Mouse (Mus musculus) heart, embryonic 11.5 days (tissue): Measurements from ENCODE around the gene Kif14. TPM values are rescaled to one million over a fixed set of nuclear protein-coding genes. Genes with fewer than 3 reads are reported as not detected.
A peak's percentile ranks its signal among the peaks of the same experiment; 100 is the strongest.

Experiments used
- ATAC-seq: fragments of 200-750 bp; cut with Nextera tagmentation; replicated peaks from 2 replicates; pipeline ENCODE4 v1.8.0; 2017; ENCODE audit warnings: moderate library complexity; ENCODE audit not compliant: insufficient number of reproducible peaks, low FRiP score, low TSS enrichment
- H3K27ac ChIP-seq: fragments of 300-500 bp; sonication (generic); 2 replicates; pipeline ENCODE4 v1.5.1; 2014; ENCODE audit warnings: mild to moderate bottlenecking, low read depth, low read length
- H3K27me3 ChIP-seq: fragments of 300-500 bp; sonication (generic); 2 replicates; pipeline ENCODE4 v1.6.1; 2014; ENCODE audit warnings: mild to moderate bottlenecking, low read length, mixed read lengths; ENCODE audit not compliant: control insufficient read depth, insufficient read depth
- H3K36me3 ChIP-seq: fragments of 300-500 bp; sonication (generic); 2 replicates; pipeline ENCODE4 v1.6.1; 2014; ENCODE audit warnings: mild to moderate bottlenecking, low read length, moderate library complexity, mixed read lengths; ENCODE audit not compliant: control insufficient read depth, insufficient read depth
- H3K4me1 ChIP-seq: fragments of 300-500 bp; sonication (generic); 2 replicates; pipeline ENCODE4 v1.6.1; 2014; ENCODE audit warnings: low read length; ENCODE audit not compliant: control insufficient read depth, insufficient read depth
- H3K4me2 ChIP-seq: fragments of 300-500 bp; sonication (generic); 2 replicates; pipeline ENCODE4 v1.6.1; 2014; ENCODE audit warnings: mild to moderate bottlenecking, moderate library complexity
- H3K4me3 ChIP-seq: fragments of 300-500 bp; sonication (generic); 2 replicates; pipeline ENCODE4 v1.5.1; 2014; ENCODE audit warnings: low read depth, low read length
- H3K9ac ChIP-seq: fragments of 300-500 bp; sonication (generic); 2 replicates; pipeline ENCODE4 v1.6.1; 2014; ENCODE audit warnings: mild to moderate bottlenecking, low read depth, low read length, moderate library complexity
- H3K9me3 ChIP-seq: fragments of 300-500 bp; sonication (generic); replicated peaks from 2 replicates; pipeline ENCODE4 v1.6.1; 2016; ENCODE audit warnings: low read length; ENCODE audit not compliant: control insufficient read depth
- WGBS: fragments of 180-500 bp; shearing (Covaris S2); extraction: QIAGEN DNeasy Blood & Tissue Kit; methylation state at CpG from one replicate; pipeline ENCODE4 v1.1.7; 2014; ENCODE audit not compliant: insufficient replicate concordance; 5-methylcytosine and 5-hydroxymethylcytosine counted together
- polyA plus RNA-seq: library from polyadenylated mRNA; unstranded; fragments of >200 nt; fragmentation: Nextera tagmentation; extraction: Ambion mirVana; gene quantifications from 2 replicates; pipeline ENCODE4 v1.2.1, GENCODE M21; 2014

Kif14 gene
- polyA plus RNA-seq, 1 experiment from 2014 or later, result 6.9 TPM

DNA sequence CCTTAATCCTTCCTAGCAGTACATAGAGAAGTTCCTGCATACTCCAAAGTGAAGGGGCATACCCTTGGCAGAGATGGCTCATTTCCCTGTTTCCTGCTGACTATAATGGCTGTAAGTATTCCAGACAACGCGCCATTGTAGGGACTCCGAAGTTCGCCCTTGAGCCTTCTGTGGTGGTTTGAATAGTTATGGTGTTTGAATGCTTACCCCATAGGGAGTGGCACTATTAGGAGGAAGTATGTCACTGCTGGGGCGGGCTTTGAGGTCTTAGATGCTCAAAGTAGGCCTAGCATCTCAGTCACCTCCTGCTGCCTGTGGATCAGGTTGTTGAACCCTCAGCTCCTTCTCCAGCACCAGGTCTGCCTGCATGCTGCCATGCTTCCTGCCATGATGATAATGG, 100.2 kb downstream of the Kif14 start:
- Histone ChIP-seq H3K4me3 (no peak overlapping the region), H3K27me3 (no peaks in the 10 kb centered on the region), H3K9ac (no peak overlapping the region), H3K4me1 (peaks cover 7% of the 10 kb centered on the region; the same call in 1 of the 2 replicates), H3K9me3 (no peaks in the 10 kb centered on the region), H3K27ac (no peak overlapping the region), H3K36me3 (no peaks in the 10 kb centered on the region), H3K4me2 (no peak overlapping the region)
- 86% methylated on average over 5 of the region's 5 CpGs for WGBS
- no peak for ATAC-seq

GRCm38 (mm10) chr1:136567641-136568040, 101.5 kb downstream of the Kif14 start:
- Histone ChIP-seq H3K4me1 (peaks cover 7% of the 10 kb centered on the region; the same call in 1 of the 2 replicates), H3K4me2 (no peak overlapping the region), H3K36me3 (no peaks in the 10 kb centered on the region), H3K9ac (no peak overlapping the region), H3K27ac (no peak overlapping the region), H3K9me3 (no peaks in the 10 kb centered on the region), H3K27me3 (no peaks in the 10 kb centered on the region), H3K4me3 (no peak overlapping the region)
- 87% methylated on average over 4 of the region's 4 CpGs for whole genome bisulfite sequencing
- ATAC-seq, result no peak

DNA sequence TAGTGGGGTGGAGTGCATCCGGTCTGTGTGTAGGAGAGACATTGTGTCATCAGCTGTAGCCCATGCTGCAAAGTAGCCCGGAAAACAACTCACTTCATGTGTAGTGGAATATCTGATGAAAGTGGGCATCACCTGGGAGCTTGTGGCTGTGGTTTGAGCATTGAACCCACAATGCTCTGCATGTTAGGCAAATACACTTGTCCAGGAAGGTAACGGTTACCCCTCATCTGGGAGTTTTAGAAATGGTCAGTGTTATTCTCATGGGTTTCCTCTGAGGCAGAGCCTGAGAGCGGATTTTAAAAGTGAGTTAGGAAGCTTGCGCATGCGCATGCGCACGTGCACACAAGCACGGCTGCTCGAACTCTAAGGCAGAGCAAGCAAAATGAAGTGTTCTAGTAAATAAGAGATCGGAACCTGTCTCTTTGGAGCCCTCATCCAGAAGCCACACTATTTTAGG, 102.6 kb downstream of the Kif14 start:
- no peak for ATAC-seq
- WGBS, result 92% methylated on average over 11 of the region's 11 CpGs

GRCm38 (mm10) chr1:136569206-136569605, 103.1 kb downstream of the Kif14 start:
- 79% methylated on average over 8 of the region's 8 CpGs for WGBS
- Histone ChIP-seq H3K9ac (no peak overlapping the region), H3K4me1 (peaks cover 7% of the 10 kb centered on the region; the same call in 1 of the 2 replicates), H3K4me2 (no peak overlapping the region), H3K27ac (no peak overlapping the region), H3K36me3 (no peaks in the 10 kb centered on the region), H3K27me3 (no peaks in the 10 kb centered on the region), H3K9me3 (no peaks in the 10 kb centered on the region), H3K4me3 (no peak overlapping the region)
- no peak for ATAC-seq

More for the DNA sequence above, 102.6 kb downstream of the Kif14 start:
- peaks cover 7% of the 10 kb centered on the region; the same call in 1 of the 2 replicates for H3K4me1 ChIP-seq
- H3K9me3 ChIP-seq, result no peaks in the 10 kb centered on the region
- no peaks in the 10 kb centered on the region for H3K36me3 ChIP-seq
- no peak overlapping the region for H3K27ac ChIP-seq
- H3K4me3 ChIP-seq, result no peak overlapping the region
- H3K9ac ChIP-seq, result no peak overlapping the region
- no peaks in the 10 kb centered on the region for H3K27me3 ChIP-seq
- no peak overlapping the region for H3K4me2 ChIP-seq

DNA sequence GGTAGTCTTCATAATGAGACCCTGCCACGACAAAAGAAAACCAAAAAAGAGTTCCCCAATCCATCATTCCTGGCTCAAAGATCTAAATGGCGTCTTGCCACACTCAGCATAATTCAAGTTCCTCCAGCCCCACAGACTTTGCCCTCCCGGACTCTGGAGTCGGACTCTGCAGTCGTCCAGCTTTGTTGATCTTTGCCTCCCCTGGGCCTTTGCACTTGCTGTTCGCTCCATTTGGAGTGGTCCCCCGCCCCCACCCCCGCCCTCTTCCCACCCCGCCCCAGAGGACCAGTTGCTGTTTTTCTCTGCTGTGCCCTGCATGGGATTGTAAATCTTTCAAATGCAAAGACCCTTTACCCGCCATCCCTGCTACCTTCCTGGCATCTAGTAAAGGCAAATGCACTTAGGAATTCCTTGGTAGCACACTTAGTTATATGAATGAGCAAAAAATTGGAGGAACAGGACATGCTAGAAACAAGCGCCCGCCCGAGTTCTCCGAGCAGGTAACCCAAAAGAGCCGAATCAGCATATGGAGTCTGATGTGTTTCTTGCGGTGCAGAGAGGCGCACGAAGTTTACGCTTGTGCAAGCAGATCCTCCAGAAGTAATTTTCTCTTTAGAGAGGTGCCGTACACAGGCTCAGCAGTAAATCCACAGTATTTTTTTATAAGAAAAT, 103.6 kb downstream of the Kif14 start:
- no peaks in the 10 kb centered on the region for H3K9me3 ChIP-seq
- 33% methylated on average over 20 of the region's 20 CpGs for WGBS
- no peak overlapping the region for H3K27ac ChIP-seq
- no peaks in the 10 kb centered on the region for H3K36me3 ChIP-seq
- peak overlapping the region; percentile 52 for H3K9ac ChIP-seq
- peak overlapping the region; percentile 26 for H3K4me3 ChIP-seq
- peak overlapping the region; percentile 60 for H3K4me2 ChIP-seq
- peaks cover 7% of the 10 kb centered on the region; the same call in 1 of the 2 replicates for H3K4me1 ChIP-seq
- ATAC-seq, result no peak
- no peaks in the 10 kb centered on the region for H3K27me3 ChIP-seq

- Histone ChIP-seq H3K4me1 (peaks cover 7% of the 10 kb centered on the region; the same call in 1 of the 2 replicates), H3K4me2 (peak overlapping the region; percentile 60), H3K27ac (no peak overlapping the region), H3K4me3 (peak overlapping the region; percentile 26), H3K9ac (peak overlapping the region; percentile 52), H3K9me3 (no peaks in the 10 kb centered on the region), H3K27me3 (no peaks in the 10 kb centered on the region), H3K36me3 (no peaks in the 10 kb centered on the region)
- WGBS, result 5% methylated on average over 13 of the region's 13 CpGs
- ATAC-seq, result no peak
Observed at GRCm38 (mm10) chr1:136570298-136570653, 104.1 kb downstream of the Kif14 start.

- H3K27me3 ChIP-seq, result no peaks in the 10 kb centered on the region
- no peaks in the 10 kb centered on the region for H3K36me3 ChIP-seq
- no peak overlapping the region for H3K27ac ChIP-seq
- ATAC-seq, result no peak
- H3K4me1 ChIP-seq, result peaks cover 7% of the 10 kb centered on the region; the same call in 1 of the 2 replicates
- no peaks in the 10 kb centered on the region for H3K9me3 ChIP-seq
- no peak overlapping the region for H3K4me2 ChIP-seq
- 82% methylated on average over 9 of the region's 9 CpGs for WGBS
- H3K9ac ChIP-seq, result no peak overlapping the region
- H3K4me3 ChIP-seq, result no peak overlapping the region
Observed at GRCm38 (mm10) chr1:136570976-136571375, 104.8 kb downstream of the Kif14 start.

- Histone ChIP-seq H3K4me3 (no peak overlapping the region), H3K4me1 (peaks cover 7% of the 10 kb centered on the region; the same call in 1 of the 2 replicates), H3K36me3 (no peaks in the 10 kb centered on the region), H3K9me3 (no peaks in the 10 kb centered on the region), H3K27ac (no peak overlapping the region), H3K27me3 (no peaks in the 10 kb centered on the region), H3K4me2 (no peak overlapping the region), H3K9ac (no peak overlapping the region)
- ATAC-seq, result no peak
- 78% methylated on average over 10 of the region's 10 CpGs for WGBS
Observed at GRCm38 (mm10) chr1:136571530-136571929, 105.4 kb downstream of the Kif14 start.
